Mouse (Mus musculus) frontal cortex, adult 2 months (tissue): Measurements from ENCODE around the gene Mesd. TPM values are rescaled to one million over a fixed set of nuclear protein-coding genes. Genes with fewer than 3 reads are reported as not detected.
"Not testable (repeated sequence)": the region's sequence is repeated elsewhere in the genome, so short reads cannot be mapped to it uniquely, and the experiment has no call there.

Experiments
- DNase-seq, 2 experiments: peaks; one replicate each; pipeline ENCODE4 v3.0.0; 2022; ENCODE audit warnings: low spot score in 1 of 2; ENCODE audit errors: extremely low spot score in 1 of 2
- polyA plus RNA-seq: library from polyadenylated mRNA; depleted of rRNA; stranded (reverse); fragments of >200 nt; gene quantifications from 2 replicates; pipeline ENCODE4 v1.2.3, GENCODE M21; 2012

Mesd gene
- polyA plus RNA-seq, 1 experiment, result 33.9 TPM

- DNase-seq, result peak in 1 of 2 experiments; percentile 47
These were observed 5.4 kb upstream of the Mesd start for GRCm38 (mm10) chr7:83878676-83879448.

DNA sequence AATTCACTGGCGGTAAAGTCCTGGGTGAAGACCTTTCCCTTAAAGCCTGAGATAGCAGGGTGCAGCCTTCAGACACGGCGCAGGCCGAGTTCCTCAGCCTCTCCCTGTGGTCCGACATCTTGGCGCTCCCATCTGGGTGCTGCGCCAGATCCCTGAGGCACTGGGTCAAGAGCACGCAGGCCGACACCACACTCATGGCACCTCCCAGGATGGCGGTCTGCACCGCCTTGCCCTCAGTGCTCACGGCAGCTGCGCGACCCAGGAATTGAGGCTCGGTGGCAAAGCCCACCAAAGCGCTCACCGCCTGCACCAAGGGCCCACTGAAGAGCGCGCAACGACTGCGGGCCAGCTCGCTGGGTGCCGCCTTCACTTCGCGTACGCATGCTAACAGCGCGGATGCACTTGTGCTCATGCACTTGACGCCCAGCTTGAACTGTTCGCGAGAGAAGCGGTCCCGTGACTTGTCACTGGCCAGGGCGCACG, 2.1 kb upstream of the Mesd start:
- no peak for DNase-seq

GRCm38 (mm10) chr7:83882633-83883275, 1.5 kb upstream of the Mesd start:
- DNase-seq, result peak in 1 of 2 experiments; percentile 25

DNA sequence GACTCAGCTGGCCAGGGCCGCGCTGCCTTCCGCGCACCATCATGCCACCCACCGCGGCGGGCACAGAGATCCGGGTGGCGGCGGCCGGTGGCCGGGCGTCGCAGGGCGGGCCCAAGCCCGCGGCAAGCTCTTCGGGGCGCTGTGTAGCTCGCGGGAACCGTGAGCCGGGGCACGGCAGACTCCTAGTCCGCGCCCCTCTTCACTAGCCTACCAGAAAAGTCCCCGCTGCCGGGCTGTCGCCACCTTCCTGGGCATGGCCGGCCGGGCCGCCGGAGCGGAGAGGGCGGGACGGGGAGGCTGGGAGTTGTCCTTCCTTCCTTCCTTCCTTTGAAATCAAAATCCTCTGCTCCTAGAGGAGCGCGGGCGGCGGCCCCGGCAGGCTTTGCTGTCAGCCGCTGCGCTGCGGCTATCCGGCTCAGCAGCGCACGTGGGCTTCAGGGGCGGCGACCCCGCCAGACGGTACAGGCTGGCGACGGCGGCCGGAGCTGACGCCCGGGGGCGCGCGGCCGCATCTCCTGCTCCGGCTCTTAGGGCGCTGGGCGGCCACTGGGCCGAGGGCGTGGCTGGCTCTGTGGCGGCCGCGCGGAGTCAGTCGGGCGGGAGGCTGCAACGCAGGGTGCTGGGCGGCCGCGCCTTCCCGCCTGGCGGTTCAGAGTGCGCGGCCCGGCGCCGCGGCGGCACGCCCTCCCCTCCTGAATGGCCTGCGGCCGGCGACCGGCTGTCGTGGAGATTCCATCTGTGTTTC, 818 bp upstream of the Mesd start:
- peak; percentile 11 to 43 for DNase-seq

GRCm38 (mm10) chr7:83884921-83885532, 761 bp downstream of the Mesd start:
- DNase-seq, result peak in 1 of 2 experiments; percentile 12

GRCm38 (mm10) chr7:83885835-83886234, 1.6 kb downstream of the Mesd start:
- no peak for DNase-seq

GRCm38 (mm10) chr7:83886366-83887129, 2.3 kb downstream of the Mesd start:
- peak in 1 of 2 experiments; percentile 28 for DNase-seq

DNA sequence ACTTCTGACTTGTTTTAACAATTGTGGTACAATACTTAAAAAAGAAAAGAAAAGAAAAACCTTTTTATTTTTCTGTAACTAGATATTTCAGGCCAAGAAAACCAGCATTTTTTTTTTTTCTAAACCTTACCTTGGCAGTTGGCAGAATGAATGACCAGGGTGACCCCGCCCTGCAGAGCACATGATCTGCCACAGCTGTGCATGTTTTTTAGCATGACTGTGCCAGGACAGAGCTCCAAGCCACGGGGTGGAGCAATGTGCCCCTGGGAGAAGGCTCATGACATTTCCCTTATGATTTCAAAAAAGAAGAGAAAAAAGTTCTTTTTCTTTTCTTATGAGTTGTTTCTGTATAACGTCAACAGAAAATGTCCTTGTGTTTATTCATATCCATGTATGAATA, 5.1 kb downstream of the Mesd start:
- DNase-seq, result no peak

GRCm38 (mm10) chr7:83889946-83890345, 5.7 kb downstream of the Mesd start:
- not testable (repeated sequence) for DNase-seq

- DNase-seq, result peak; percentile 97 to 98
These were observed 7.4 kb downstream of the Mesd start for GRCm38 (mm10) chr7:83891433-83892332.

DNA sequence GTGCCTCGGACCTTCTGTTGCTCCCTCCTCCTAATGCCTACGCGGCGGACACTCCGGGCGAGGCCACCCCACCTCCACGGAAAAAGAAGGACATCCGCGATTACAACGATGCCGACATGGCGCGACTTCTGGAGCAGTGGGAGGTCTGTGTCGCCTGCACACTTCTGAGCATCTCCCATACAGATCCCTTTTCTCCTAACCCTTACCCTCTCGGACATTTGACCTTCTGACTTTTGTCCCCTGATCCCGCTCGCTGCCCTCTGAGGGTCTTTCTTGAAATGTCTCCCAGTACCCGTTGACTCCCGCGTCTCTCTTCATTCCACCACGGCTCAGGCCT, 8.0 kb downstream of the Mesd start:
- DNase-seq, result no peak

DNA sequence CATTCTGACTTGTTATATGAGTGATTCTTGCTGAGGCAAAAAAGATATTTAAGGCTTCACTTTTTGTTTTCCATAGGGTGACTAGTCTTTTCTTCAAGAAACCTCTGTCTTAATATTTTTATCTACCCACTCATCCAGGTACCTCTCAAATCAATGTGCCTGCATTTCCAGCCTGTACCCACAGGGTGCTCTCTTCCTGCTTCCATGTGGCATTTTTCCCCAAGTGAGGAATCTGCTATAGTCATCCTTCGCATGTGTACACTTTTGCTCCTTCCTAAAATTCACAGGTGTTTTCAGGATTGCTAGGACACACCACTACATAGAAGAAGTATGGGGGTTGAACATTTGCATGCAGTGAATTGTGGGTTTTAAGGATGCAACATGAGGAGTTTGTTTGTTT, 10.1 kb downstream of the Mesd start:
- DNase-seq, result no peak

DNA sequence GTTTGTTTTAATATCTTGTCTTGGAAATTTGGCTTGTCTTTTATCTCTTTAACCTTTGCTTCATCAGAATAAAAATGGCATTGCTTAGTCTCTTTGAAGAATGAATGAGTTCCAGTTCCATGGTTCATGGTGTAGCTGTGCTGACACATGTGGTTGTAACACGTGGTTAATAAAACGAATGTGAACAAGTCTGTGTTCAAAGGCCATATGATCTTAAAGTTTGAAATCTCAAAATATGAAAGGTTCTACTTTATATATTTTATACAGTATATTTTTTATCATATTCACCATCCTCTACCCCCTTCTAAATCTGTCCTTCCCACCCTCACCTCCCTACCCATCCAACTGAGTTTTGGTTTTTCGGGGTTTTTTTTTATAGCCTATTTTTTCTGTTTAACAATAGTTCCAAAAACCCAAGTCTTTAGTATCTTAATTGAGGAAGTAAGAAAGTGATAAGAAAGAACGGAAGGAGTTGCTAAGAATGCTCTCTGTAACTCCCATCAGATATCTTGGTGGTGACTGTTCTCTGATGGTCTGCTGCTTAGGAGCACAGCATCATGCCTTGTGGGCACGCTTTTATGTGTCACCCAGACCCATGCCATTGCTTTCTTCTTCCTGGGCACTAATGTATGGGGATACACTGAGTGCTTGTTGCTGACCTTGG, 11.9 kb downstream of the Mesd start:
- no peak for DNase-seq

DNA sequence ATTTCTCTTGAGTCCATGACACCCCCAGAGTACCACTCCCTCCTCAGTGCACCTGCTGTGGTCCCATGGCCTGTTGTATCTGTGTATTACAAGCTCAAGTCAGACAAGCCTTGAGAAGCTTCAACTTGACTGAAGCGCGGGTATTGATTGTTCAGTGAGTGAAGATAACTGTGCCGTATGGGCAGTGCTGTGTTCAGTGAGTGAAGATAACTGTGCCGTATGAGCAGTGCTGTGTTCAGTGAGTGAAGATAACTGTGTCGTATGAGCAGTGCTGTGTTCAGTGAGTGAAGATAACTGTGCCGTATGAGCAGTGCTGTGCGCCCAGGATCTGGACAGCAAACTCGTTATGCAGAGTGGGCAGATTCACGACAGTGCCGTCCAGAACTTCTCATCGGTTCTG, 14.0 kb downstream of the Mesd start:
- DNase-seq, result no peak

- no peak for DNase-seq
These were observed 16.3 kb downstream of the Mesd start for GRCm38 (mm10) chr7:83900519-83900918.

DNA sequence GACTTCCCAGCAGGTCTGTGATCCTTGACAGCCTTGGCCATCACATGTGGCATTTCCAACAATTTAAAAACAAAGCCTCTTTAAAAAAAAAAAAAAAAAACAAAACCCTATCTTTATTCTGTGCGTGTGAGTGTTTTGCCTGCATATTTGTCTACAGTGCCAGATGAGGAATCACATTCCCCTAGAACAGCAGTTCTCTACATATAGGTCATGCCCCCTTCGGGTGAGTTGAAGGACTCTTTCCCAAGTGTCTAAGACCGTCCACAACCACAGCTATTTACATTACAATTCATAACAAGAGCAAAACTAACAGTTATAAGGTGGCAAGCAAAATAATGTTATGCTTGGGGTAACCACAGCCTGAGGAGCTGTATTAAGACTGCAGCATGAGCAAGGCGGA, 17.2 kb downstream of the Mesd start:
- DNase-seq, result no peak

- DNase-seq, result no peak
These were observed 18.3 kb downstream of the Mesd start for GRCm38 (mm10) chr7:83902296-83903145.

DNA sequence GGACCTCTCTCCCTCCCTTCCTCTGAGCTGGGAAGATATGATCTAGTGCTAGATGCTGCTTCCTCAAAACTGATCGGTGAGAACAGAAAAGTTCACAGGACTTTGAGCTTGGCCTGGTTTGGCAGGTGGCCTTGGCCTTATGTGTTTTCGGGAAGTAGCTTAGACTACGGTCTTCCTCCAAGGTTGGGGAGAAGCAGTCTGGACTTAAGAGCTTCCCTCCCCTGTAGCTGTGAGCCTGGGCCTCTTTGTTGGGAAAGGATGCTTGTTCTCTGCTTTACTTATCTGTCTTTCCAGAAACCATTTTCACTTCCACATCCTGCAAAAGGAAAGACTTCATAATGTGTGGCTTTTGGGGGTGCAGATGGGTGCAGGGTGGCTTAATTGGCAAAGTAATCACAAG, 20.6 kb downstream of the Mesd start:
- no peak for DNase-seq
